Mouse (Mus musculus) heart, embryonic 14.5 days (tissue): ENCODE results near the gene Helz. TPM values are rescaled to one million over a fixed set of nuclear protein-coding genes. Genes with fewer than 3 reads are reported as not detected.
"Not testable (repeated sequence)": the region's sequence is repeated elsewhere in the genome, so short reads cannot be mapped to it uniquely, and the experiment has no call there.

Experiments used
- ATAC-seq: fragments of 200-750 bp; cut with Nextera tagmentation; 2 replicates; pipeline ENCODE4 v1.8.0; 2017; ENCODE audit warnings: low read depth, moderate TSS enrichment; ENCODE audit not compliant: insufficient number of reproducible peaks, insufficient read depth, low FRiP score
- H3K27ac ChIP-seq, 2 experiments: fragments of 200-500 bp in 1 of 2; fragments of 300-500 bp in 1 of 2; sonication (generic) in 1 of 2; replicated peaks in 1 of 2; 2 replicates each; pipeline ENCODE4 v1.5.1; 2012 to 2014; ENCODE audit warnings: low read depth in 2 of 2, low read length in 2 of 2, control low read depth in 1 of 2, mild to moderate bottlenecking in 1 of 2, mixed read lengths in 1 of 2; ENCODE audit not compliant: control insufficient read depth in 1 of 2, insufficient read depth in 1 of 2
- H3K27me3 ChIP-seq: fragments of 300-500 bp; sonication (generic); 2 replicates; pipeline ENCODE4 v1.6.1; 2014; ENCODE audit warnings: mild to moderate bottlenecking, low read length, control low read depth; ENCODE audit not compliant: control insufficient read depth, insufficient read depth
- H3K36me3 ChIP-seq: fragments of 300-500 bp; sonication (generic); 2 replicates; pipeline ENCODE4 v1.6.1; 2014; ENCODE audit warnings: mild to moderate bottlenecking, control low read depth, low read length, mixed read lengths; ENCODE audit not compliant: control insufficient read depth, insufficient read depth
- H3K4me1 ChIP-seq, 2 experiments: fragments of 200-500 bp in 1 of 2; fragments of 300-500 bp in 1 of 2; sonication (generic) in 1 of 2; 2 replicates each; pipeline ENCODE4 v1.6.1; 2012 to 2014; ENCODE audit warnings: low read length in 2 of 2, control low read depth in 1 of 2, mixed read lengths in 1 of 2; ENCODE audit not compliant: control insufficient read depth in 2 of 2, insufficient read depth in 2 of 2
- H3K4me2 ChIP-seq: fragments of 300-500 bp; sonication (generic); 2 replicates; pipeline ENCODE4 v1.6.1; 2014; ENCODE audit warnings: mild to moderate bottlenecking, low read length
- H3K4me3 ChIP-seq, 2 experiments: fragments of 200-500 bp in 1 of 2; fragments of 300-500 bp in 1 of 2; sonication (generic) in 1 of 2; 2 replicates each; pipeline ENCODE4 v1.5.1; 2012 to 2014; ENCODE audit warnings: low read length in 2 of 2, mild to moderate bottlenecking in 2 of 2, control low read depth in 1 of 2, low read depth in 1 of 2, moderate library complexity in 1 of 2; ENCODE audit not compliant: control insufficient read depth in 1 of 2, insufficient read depth in 1 of 2
- H3K9ac ChIP-seq: fragments of 300-500 bp; sonication (generic); 2 replicates; pipeline ENCODE4 v1.6.1; 2014; ENCODE audit warnings: mild to moderate bottlenecking, low read length
- H3K9me3 ChIP-seq: fragments of 300-500 bp; sonication (generic); 2 replicates; pipeline ENCODE4 v1.6.1; 2016; ENCODE audit warnings: low read length, control low read depth; ENCODE audit not compliant: control insufficient read depth
- WGBS: fragments of 180-500 bp; shearing (Covaris S2); extraction: QIAGEN DNeasy Blood & Tissue Kit; methylation state at CpG from one replicate; pipeline ENCODE4 v1.1.7; 2014; 5-methylcytosine and 5-hydroxymethylcytosine counted together
- polyA plus RNA-seq: library from polyadenylated mRNA; unstranded; fragments of >200 nt; fragmentation: Nextera tagmentation; extraction: Ambion mirVana; gene quantifications from 2 replicates; pipeline ENCODE4 v1.2.1, GENCODE M21; 2014

Gene Helz
- polyA plus RNA-seq, 1 experiment from 2014 or later, result 17.5 TPM

GRCm38 (mm10) chr11:107559874-107560273 is 12.1 kb downstream of the Helz start:
- no peaks in the 10 kb centered on the region for H3K4me1 ChIP-seq
- no peak for ATAC-seq
- H3K27ac ChIP-seq, result no peak overlapping the region
- no peak overlapping the region for H3K4me2 ChIP-seq
- H3K4me3 ChIP-seq, result no peak overlapping the region
- H3K9me3 ChIP-seq, result no peaks in the 10 kb centered on the region
- peaks cover 55% of the 10 kb centered on the region for H3K36me3 ChIP-seq
- H3K27me3 ChIP-seq, result no peaks in the 10 kb centered on the region
- 92% methylated on average over 5 of the region's 5 CpGs for WGBS
- no peak overlapping the region for H3K9ac ChIP-seq

- no peak overlapping the region for H3K4me2 ChIP-seq
- no peaks in the 10 kb centered on the region for H3K9me3 ChIP-seq
- H3K27ac ChIP-seq, result no peak overlapping the region
- H3K9ac ChIP-seq, result no peak overlapping the region
- H3K4me1 ChIP-seq, result peaks cover 4 to 8% of the 10 kb centered on the region in 2 experiments; a peak in 3 of 4 replicates
- ATAC-seq, result no peak
- no peak overlapping the region for H3K4me3 ChIP-seq
- 81% methylated on average over 3 of the region's 3 CpGs for WGBS
- peaks cover 27% of the 10 kb centered on the region for H3K36me3 ChIP-seq
- no peaks in the 10 kb centered on the region for H3K27me3 ChIP-seq
Observed at GRCm38 (mm10) chr11:107567431-107567830, 19.7 kb downstream of the Helz start.

GRCm38 (mm10) chr11:107568466-107568995 is 20.8 kb downstream of the Helz start:
- ATAC-seq, result no peak

GRCm38 (mm10) chr11:107570891-107571290 is 23.2 kb downstream of the Helz start:
- ATAC-seq, H3K27ac ChIP-seq, H3K27me3 ChIP-seq, H3K4me3 ChIP-seq, H3K4me2 ChIP-seq, H3K9me3 ChIP-seq, H3K9ac ChIP-seq: not testable (repeated sequence)
- Histone ChIP-seq H3K4me1 (peaks cover 18 to 32% of the 10 kb centered on the region in 2 experiments), H3K36me3 (peaks cover 32% of the 10 kb centered on the region)
- 70% methylated on average over 7 of the region's 8 CpGs for WGBS

More at GRCm38 (mm10) chr11:107568466-107568995, 20.8 kb downstream of the Helz start:
- H3K27me3 ChIP-seq, result no peaks in the 10 kb centered on the region
- peaks cover 26% of the 10 kb centered on the region for H3K36me3 ChIP-seq
- H3K27ac ChIP-seq, result no peak overlapping the region
- H3K4me3 ChIP-seq, result no peak overlapping the region
- WGBS, result 92% methylated on average over 6 of the region's 6 CpGs
- no peak overlapping the region for H3K4me2 ChIP-seq
- H3K9me3 ChIP-seq, result no peaks in the 10 kb centered on the region
- H3K4me1 ChIP-seq, result peaks cover 7 to 19% of the 10 kb centered on the region in 2 experiments
- H3K9ac ChIP-seq, result no peak overlapping the region

- peaks cover 33% of the 10 kb centered on the region for H3K36me3 ChIP-seq
- H3K4me1 ChIP-seq, result peaks cover 18 to 32% of the 10 kb centered on the region in 2 experiments
- ATAC-seq, result no peak
- no peak overlapping the region for H3K9ac ChIP-seq
- H3K27me3 ChIP-seq, result no peaks in the 10 kb centered on the region
- no peak overlapping the region for H3K4me2 ChIP-seq
- 85% methylated on average over 2 of the region's 2 CpGs for WGBS
- H3K9me3 ChIP-seq, result no peaks in the 10 kb centered on the region
- no peak overlapping the region for H3K4me3 ChIP-seq
- no peak overlapping the region for H3K27ac ChIP-seq
Observed at GRCm38 (mm10) chr11:107571318-107571717, 23.6 kb downstream of the Helz start.

- Histone ChIP-seq H3K27ac (no peak overlapping the region), H3K36me3 (peaks cover 34% of the 10 kb centered on the region), H3K9me3 (no peaks in the 10 kb centered on the region)
Observed at GRCm38 (mm10) chr11:107572551-107572950, 24.8 kb downstream of the Helz start.

GRCm38 (mm10) chr11:107573061-107573692 is 25.4 kb downstream of the Helz start:
- peaks cover 31% of the 10 kb centered on the region for H3K36me3 ChIP-seq
- no peaks in the 10 kb centered on the region for H3K27me3 ChIP-seq
- H3K4me1 ChIP-seq, result peaks cover 16 to 34% of the 10 kb centered on the region in 2 experiments
- H3K9me3 ChIP-seq, result no peaks in the 10 kb centered on the region
- H3K27ac ChIP-seq, result peak overlapping the region; percentile 78 to 87
- H3K9ac ChIP-seq, result peak overlapping the region; percentile 50
- H3K4me2 ChIP-seq, result peak overlapping the region; percentile 32
- WGBS, result 50% methylated on average over 11 of the region's 11 CpGs
- ATAC-seq, result no peak
- H3K4me3 ChIP-seq, result no peak overlapping the region

More at GRCm38 (mm10) chr11:107572551-107572950, 24.8 kb downstream of the Helz start:
- peaks cover 16 to 33% of the 10 kb centered on the region in 2 experiments for H3K4me1 ChIP-seq
- H3K9ac ChIP-seq, result no peak overlapping the region
- WGBS, result 77% methylated on average over 3 of the region's 3 CpGs
- no peaks in the 10 kb centered on the region for H3K27me3 ChIP-seq
- no peak overlapping the region for H3K4me3 ChIP-seq
- no peak overlapping the region for H3K4me2 ChIP-seq
- ATAC-seq, result no peak
